Comparison of ENCODE assay signal across 8 mouse cellular contexts in genomic region chr7:35169341-35169740, GRCm38 (mm10). TPM values are rescaled to one million over a fixed set of nuclear protein-coding genes. Genes with fewer than 3 reads are reported as not detected.
DNase-seq lines count a peak whose midpoint lies in the region; ATAC-seq and TF ChIP-seq lines count a peak whose summit lies in the region.

No protein-coding gene starts in this region.

- no peaks in the 10 kb centered on the region for H3K9me3 ChIP-seq in forebrain, embryonic 11.5 days (ENCODE audit: control insufficient read depth, low read length)
- H3K9me3 ChIP-seq in lung, postnatal 0 days (ENCODE audit: low read length), result no peaks in the 10 kb centered on the region

- peak; percentile 87 for DNase-seq in ES-CJ7 (ENCODE audit: low read depth, low spot score)
- DNase-seq in brain, embryonic 18.5 days (ENCODE audit: low read depth, low spot score), result peak; percentile 30
- DNase-seq in forebrain, embryonic 11.5 days (ENCODE audit: low spot score), result peak; percentile 89
- peak; percentile 94 for DNase-seq in heart, postnatal 4 days
- DNase-seq in layer of hippocampus, adult 9-11 months, result peak; percentile 82
- DNase-seq in lung, postnatal 0 days (ENCODE audit: low spot score), result peak; percentile 89
- DNase-seq in retina, embryonic 14.5 days (ENCODE audit: low spot score), result peak; percentile 93
- peak; percentile 70 to 78 for DNase-seq in thymus, postnatal 36 days

- 0 out of 2 replicates have a peak, but pooled peaks cover 5% of the 10 kb centered on the region for H3K4me1 ChIP-seq in forebrain, embryonic 11.5 days (replicated peaks; ENCODE audit: control insufficient read depth, insufficient read depth, low read length)
- H3K4me1 ChIP-seq in lung, postnatal 0 days (ENCODE audit: insufficient read depth, low read depth, low read length), result no peaks in the 10 kb centered on the region

- no peak for TF ChIP-seq EP300 in lung, postnatal 0 days (IDR thresholded peaks at IDR 0.05)

- no peaks in the 10 kb centered on the region for H3K36me3 ChIP-seq in forebrain, embryonic 11.5 days (ENCODE audit: control insufficient read depth, insufficient read depth, low read length)
- no peaks in the 10 kb centered on the region for H3K36me3 ChIP-seq in lung, postnatal 0 days (ENCODE audit: insufficient read depth, low read length)

- H3K27me3 ChIP-seq in forebrain, embryonic 11.5 days (ENCODE audit: control insufficient read depth, insufficient read depth, low read length), result no peaks in the 10 kb centered on the region; the same call in 1 of the 2 replicates
- no peaks in the 10 kb centered on the region for H3K27me3 ChIP-seq in lung, postnatal 0 days (replicated peaks; ENCODE audit: insufficient read depth, low read length)

- H3K4me3 ChIP-seq in forebrain, embryonic 11.5 days (ENCODE audit: low read depth, low read length), result no peak overlapping the region
- no peak overlapping the region for H3K4me3 ChIP-seq in lung, postnatal 0 days (ENCODE audit: low read depth, low read length)

- no peak overlapping the region for H3K9ac ChIP-seq in forebrain, embryonic 11.5 days (ENCODE audit: low read length)
- H3K9ac ChIP-seq in lung, postnatal 0 days (replicated peaks; ENCODE audit: low read depth), result no peak overlapping the region

- peak; percentile 34; the same call in 1 of the 2 replicates for ATAC-seq in forebrain, embryonic 11.5 days (replicated peaks; ENCODE audit: low FRiP score)
- ATAC-seq in lung, postnatal 0 days, result peak; percentile 68

- peak; percentile 97 for TF ChIP-seq CTCF in lung, postnatal 0 days (IDR thresholded peaks at IDR 0.05)

- WGBS in forebrain, embryonic 11.5 days, result 15% methylated on average over 6 of the region's 6 CpGs
- WGBS in lung, postnatal 0 days, result 14% methylated on average over 6 of the region's 6 CpGs

- no peak overlapping the region for H3K27ac ChIP-seq in forebrain, embryonic 11.5 days (ENCODE audit: low read depth, low read length)
- H3K27ac ChIP-seq in lung, postnatal 0 days (ENCODE audit: low read length), result no peak overlapping the region

- no peak overlapping the region for H3K4me2 ChIP-seq in forebrain, embryonic 11.5 days (ENCODE audit: low read depth, low read length, severe bottlenecking)
- no peak overlapping the region for H3K4me2 ChIP-seq in lung, postnatal 0 days (replicated peaks; ENCODE audit: low read depth, low read length)

RNA-seq across cellular contexts. Expression of gene Slc7a10, which starts 16.8 kb away (rescaled TPM):
- polyA plus RNA-seq in forebrain, embryonic 11.5 days (2014; fragmentation: Nextera tagmentation; extraction: Ambion mirVana), result 0.67 and 1.0 TPM in 2 replicates
- under 1 TPM; 0.38 to 0.45 TPM for total RNA-seq in heart, postnatal 4 days (2021)
- polyA plus RNA-seq in lung, postnatal 0 days (2015; fragmentation: Nextera tagmentation; extraction: Ambion mirVana), result 20.1 and 21.7 TPM in 2 replicates

RNA-seq across cellular contexts. Expression of gene Lrp3, which starts 46.0 kb away (rescaled TPM):
- polyA plus RNA-seq in forebrain, embryonic 11.5 days (2014; fragmentation: Nextera tagmentation; extraction: Ambion mirVana), result 18.6 and 19.1 TPM in 2 replicates
- 1 to 10 TPM; 6.9 TPM for total RNA-seq in heart, postnatal 4 days (2021)
- polyA plus RNA-seq in lung, postnatal 0 days (2015; fragmentation: Nextera tagmentation; extraction: Ambion mirVana), result 6.6 and 8.5 TPM in 2 replicates

RNA-seq across cellular contexts. Expression of gene Cebpa, which starts 50.2 kb away (rescaled TPM):
- polyA plus RNA-seq in forebrain, embryonic 11.5 days (2014; fragmentation: Nextera tagmentation; extraction: Ambion mirVana), result 0.63 and 0.73 TPM in 2 replicates
- total RNA-seq in heart, postnatal 4 days (2021), result 1 to 10 TPM; 3.2 to 4.0 TPM
- 28.9 and 29.8 TPM in 2 replicates for polyA plus RNA-seq in lung, postnatal 0 days (2015; fragmentation: Nextera tagmentation; extraction: Ambion mirVana)

Comparison
In these comparisons a context has a peak if more than half of its experiments do, and no peak if none do; other contexts are left out.
1. DNase-seq: peak in every context shown above with its lines; median percentile 94 in heart, postnatal 4 days; 93 in retina, embryonic 14.5 days; 89 in forebrain, embryonic 11.5 days; 89 in lung, postnatal 0 days; 87 in ES-CJ7; 82 in layer of hippocampus, adult 9-11 months; 74 in thymus, postnatal 36 days; 30 in brain, embryonic 18.5 days.
2. RNA of gene Slc7a10, which starts 16.8 kb away (polyA plus RNA-seq): 20.1 to 21.7 TPM in lung, postnatal 0 days; 0.67 to 1.0 TPM in forebrain, embryonic 11.5 days; every median in the first group is over 10 times any median in the second.
3. RNA of gene Cebpa, which starts 50.2 kb away (polyA plus RNA-seq): 28.9 to 29.8 TPM in lung, postnatal 0 days; 0.63 to 0.73 TPM in forebrain, embryonic 11.5 days; every median in the first group is over 10 times any median in the second.